Mouse (Mus musculus) embryonic fibroblast, embryonic 13.5 days (primary cell): ENCODE results near the gene Cpne1. TPM values are rescaled to one million over a fixed set of nuclear protein-coding genes. Genes with fewer than 3 reads are reported as not detected.
A peak's percentile ranks its signal among the peaks of the same experiment; 100 is the strongest.

ENCODE experiments used
- H3K27ac ChIP-seq: 2 replicates; pipeline ENCODE4 v1.5.1; 2012; ENCODE audit warnings: low read length, control low read depth, inconsistent platforms; ENCODE audit not compliant: insufficient read depth
- H3K4me1 ChIP-seq: 2 replicates; pipeline ENCODE4 v1.6.1; 2011; ENCODE audit warnings: low read length; ENCODE audit not compliant: control insufficient read depth, insufficient read depth
- H3K4me3 ChIP-seq: 2 replicates; pipeline ENCODE4 v1.5.1; 2011; ENCODE audit warnings: mild to moderate bottlenecking, control low read depth, low read length; ENCODE audit not compliant: insufficient read depth
- CTCF ChIP-seq: IDR thresholded peaks from 2 replicates; pipeline ENCODE4 v1.5.1; 2011; ENCODE audit warnings: mild to moderate bottlenecking, control low read depth, low read length, moderate library complexity, borderline replicate concordance; ENCODE audit not compliant: insufficient read depth
- POLR2A ChIP-seq: IDR thresholded peaks from 2 replicates; pipeline ENCODE4 v1.6.1; 2011; ENCODE audit warnings: low read depth, mild to moderate bottlenecking, control low read depth, low read length, moderate library complexity
- polyA plus RNA-seq: library from polyadenylated mRNA; stranded (reverse); fragments of >200 nt; gene quantifications from 2 replicates; pipeline ENCODE4 v1.2.4, GENCODE M21; 2011; ENCODE audit warnings: low read depth; ENCODE audit not compliant: missing spikeins, insufficient read length

The Cpne1 gene
- polyA plus RNA-seq, 1 experiment = 59.3 TPM

GRCm38 (mm10) chr2:156079674-156080073 is 32.1 kb downstream of the Cpne1 start:
- TF ChIP-seq CTCF (no peak), POLR2A (no peak)
- H3K27ac ChIP-seq = no peak overlapping the region
- H3K4me1 ChIP-seq = no peaks in the 10 kb centered on the region; the same call in 1 of the 2 replicates
- H3K4me3 ChIP-seq = no peak overlapping the region

DNA sequence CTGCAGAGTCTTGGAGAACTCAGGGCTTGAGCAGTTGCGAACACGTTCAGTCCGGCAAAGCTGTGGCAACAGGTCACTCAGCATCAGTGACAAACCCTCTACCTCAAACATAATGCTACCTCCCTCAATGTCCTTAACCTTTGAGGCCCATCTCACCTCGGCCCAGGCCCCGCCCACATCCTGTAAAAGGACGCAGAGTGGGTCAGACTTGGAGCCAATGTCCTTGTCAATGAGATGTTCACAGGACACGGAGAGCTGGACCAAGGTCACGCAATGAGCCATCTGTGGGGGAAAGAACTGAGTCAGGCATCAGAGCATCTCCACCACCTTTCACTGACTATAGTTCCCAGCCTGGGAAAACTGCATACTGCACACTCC is 32.6 kb downstream of the Cpne1 start:
- Histone ChIP-seq H3K4me3 (no peak overlapping the region), H3K27ac (no peak overlapping the region), H3K4me1 (no peaks in the 10 kb centered on the region; the same call in 1 of the 2 replicates)
- TF ChIP-seq CTCF = no peak
- no peak for TF ChIP-seq POLR2A

GRCm38 (mm10) chr2:156078421-156079182 is 33.2 kb downstream of the Cpne1 start:
- no peak for TF ChIP-seq CTCF
- no peak for TF ChIP-seq POLR2A
- no peak overlapping the region for H3K4me3 ChIP-seq
- H3K4me1 ChIP-seq = no peaks in the 10 kb centered on the region; the same call in 1 of the 2 replicates
- no peak overlapping the region for H3K27ac ChIP-seq

DNA sequence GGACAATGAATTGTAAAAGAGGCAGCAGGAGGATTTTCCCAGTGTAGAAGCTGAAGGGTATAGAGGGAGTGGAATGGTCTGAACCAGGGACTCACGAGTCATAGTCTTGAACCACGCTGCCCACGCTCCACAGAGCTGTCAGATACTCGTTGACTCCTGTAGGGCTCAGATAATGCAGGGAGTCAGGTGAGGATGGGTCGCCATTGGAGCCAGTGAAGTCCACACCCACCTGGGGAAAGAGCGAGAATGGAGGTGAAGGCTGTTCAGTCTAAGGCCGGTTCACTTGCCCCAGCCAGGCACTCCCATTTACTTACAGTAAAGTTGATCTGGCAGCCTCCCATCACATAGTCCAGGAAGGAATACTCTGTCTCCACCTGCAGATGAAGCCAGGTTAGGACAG is 34.3 kb downstream of the Cpne1 start:
- TF ChIP-seq POLR2A = no peak
- TF ChIP-seq CTCF = no peak
- no peak overlapping the region for H3K27ac ChIP-seq
- no peaks in the 10 kb centered on the region; the same call in 1 of the 2 replicates for H3K4me1 ChIP-seq
- H3K4me3 ChIP-seq = no peak overlapping the region

DNA sequence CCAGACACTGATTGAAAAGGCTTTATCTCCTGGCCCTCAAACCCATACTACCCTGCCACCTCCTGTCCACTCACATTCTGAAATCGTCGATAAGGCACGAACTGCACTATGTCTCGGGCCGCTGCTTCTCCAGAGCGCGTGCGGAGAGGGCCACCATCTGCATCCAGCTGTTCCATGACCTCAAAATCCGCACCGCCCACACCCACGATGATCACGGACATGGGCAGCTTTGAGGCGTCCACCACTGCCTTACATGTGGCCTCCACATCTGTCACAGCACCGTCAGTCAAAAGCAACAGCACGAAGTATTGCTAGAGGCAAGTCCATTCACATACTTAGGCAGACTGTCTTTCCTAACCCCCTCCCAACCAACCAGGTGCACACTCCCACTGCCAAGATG is 38.0 kb downstream of the Cpne1 start:
- no peak overlapping the region for H3K4me3 ChIP-seq
- TF ChIP-seq CTCF (no peak), POLR2A (no peak)
- no peaks in the 10 kb centered on the region for H3K4me1 ChIP-seq
- no peak overlapping the region for H3K27ac ChIP-seq

DNA sequence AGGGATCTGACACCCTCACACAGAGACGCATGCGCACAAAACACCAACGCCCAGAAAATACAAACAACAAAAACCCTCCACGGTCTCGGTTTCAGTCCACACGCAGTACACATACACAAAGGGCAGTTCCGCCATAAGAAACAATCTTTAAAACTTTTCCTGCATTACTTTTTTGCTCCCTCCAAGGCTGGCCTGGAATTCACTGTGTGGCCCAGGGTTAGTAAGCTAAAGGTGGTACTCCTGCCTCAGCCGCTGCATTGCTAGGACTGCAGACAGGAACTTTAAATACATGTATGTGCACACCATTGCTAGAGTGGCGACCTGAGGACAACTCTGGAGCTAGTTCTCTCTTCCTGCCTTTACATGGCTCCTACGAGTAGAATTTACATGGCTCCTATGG is 40.5 kb downstream of the Cpne1 start:
- H3K27ac ChIP-seq = no peak overlapping the region
- H3K4me1 ChIP-seq = no peaks in the 10 kb centered on the region
- no peak for TF ChIP-seq POLR2A
- TF ChIP-seq CTCF = no peak
- no peak overlapping the region for H3K4me3 ChIP-seq

DNA sequence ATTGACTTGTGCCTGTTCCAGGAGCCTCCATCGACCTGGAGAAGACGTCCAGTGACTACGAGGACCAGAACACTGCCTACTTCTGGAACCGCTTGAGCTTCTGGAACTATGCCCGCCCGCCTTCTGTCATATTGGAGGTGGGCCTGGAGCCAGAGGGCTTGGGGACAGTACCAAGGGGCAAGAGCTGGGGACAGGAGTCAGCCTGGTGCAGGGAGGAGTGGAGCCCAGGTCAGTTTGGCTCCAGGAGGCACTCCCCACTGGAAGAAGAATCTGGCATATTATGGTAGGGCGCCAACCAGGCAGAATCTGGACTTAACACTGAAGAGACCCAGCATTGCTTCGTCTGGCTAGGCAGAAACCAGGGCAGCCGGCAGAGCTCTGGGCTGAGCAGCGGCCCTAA is 43.8 kb downstream of the Cpne1 start:
- no peak for TF ChIP-seq POLR2A
- no peak for TF ChIP-seq CTCF
- Histone ChIP-seq H3K4me3 (no peak overlapping the region), H3K27ac (no peak overlapping the region), H3K4me1 (no peaks in the 10 kb centered on the region)

DNA sequence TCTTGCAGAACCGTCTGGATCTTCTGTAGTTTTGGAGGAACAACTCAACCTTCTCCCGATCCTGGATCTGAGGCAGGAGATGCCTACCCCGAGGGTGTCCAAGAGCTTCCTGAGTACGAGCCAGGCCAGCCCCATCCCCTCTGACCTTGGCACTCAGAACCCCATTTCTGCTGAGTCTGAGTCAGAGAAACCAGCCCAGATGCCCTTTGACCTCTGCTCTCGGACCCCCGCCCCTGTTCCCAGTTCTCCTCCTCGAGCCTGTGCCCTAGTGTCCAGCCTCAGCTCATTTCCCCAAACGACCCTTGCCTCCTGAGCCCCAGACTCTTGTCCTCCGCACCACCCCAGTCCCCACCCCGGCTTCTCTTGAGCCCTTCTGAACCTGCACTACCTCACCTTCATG is 45.6 kb downstream of the Cpne1 start:
- TF ChIP-seq CTCF (no peak), POLR2A (no peak)
- no peaks in the 10 kb centered on the region for H3K4me1 ChIP-seq
- peak overlapping the region; percentile 42 for H3K4me3 ChIP-seq
- no peak overlapping the region for H3K27ac ChIP-seq

GRCm38 (mm10) chr2:156065099-156066041 is 46.4 kb downstream of the Cpne1 start, which contains the start of gene Spag4:
Gene Spag4 (plus strand): TSS chr2:156065175.
- Histone ChIP-seq H3K4me3 (peak within 1 kb of the TSS; percentile 80), H3K4me1 (no peaks in the 10 kb centered on the region), H3K27ac (peak within 1 kb of the TSS; percentile 29; the same call in 1 of the 2 replicates)
- TF ChIP-seq POLR2A = peak; percentile 76
- TF ChIP-seq CTCF = no peak

GRCm38 (mm10) chr2:156052816-156053215 is 58.9 kb downstream of the Cpne1 start, which contains the start of gene Fer1l4:
Gene Fer1l4 (minus strand): TSS chr2:156052947.
- Histone ChIP-seq H3K4me3 (no peak within 1 kb of the TSS), H3K27ac (no peak within 1 kb of the TSS), H3K4me1 (no peaks in the 10 kb centered on the region)
- TF ChIP-seq CTCF = no peak
- no peak for TF ChIP-seq POLR2A
